Mouse (Mus musculus) layer of hippocampus, adult 9-11 months (tissue): ENCODE data around the gene Mecr.

ENCODE experiments used
- DNase-seq: peaks from one replicate; pipeline ENCODE4 v3.0.0; 2022

The Mecr gene

DNA sequence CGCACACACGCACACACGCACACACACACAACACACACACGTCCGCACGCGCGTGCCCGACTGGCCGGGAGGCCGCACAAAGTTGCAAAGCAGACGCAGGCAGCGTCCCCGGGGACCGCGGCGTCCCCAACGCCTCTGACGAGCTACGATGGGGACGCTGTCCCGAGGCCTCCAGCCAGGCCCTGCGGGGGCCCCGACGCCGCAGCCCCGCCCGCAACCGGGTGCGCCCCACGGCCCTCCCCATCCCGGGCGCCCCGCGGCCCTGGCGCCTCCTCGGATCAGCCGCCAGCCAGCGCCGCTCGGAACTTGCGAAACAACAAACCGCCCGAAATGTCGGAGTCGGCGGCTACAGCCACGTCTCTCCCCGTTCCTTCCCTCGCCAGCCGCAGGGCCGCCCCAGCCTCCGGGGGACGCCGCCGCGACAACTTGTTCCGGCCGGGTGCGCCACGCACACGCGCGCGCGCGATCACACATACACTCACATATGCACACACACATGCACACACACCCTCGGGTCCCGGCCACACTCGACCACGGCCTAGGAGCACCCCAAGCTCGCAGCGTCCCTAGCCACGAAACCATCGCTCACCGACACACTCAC lies 6.3 kb upstream of the Mecr start:
- DNase-seq = no peak

DNA sequence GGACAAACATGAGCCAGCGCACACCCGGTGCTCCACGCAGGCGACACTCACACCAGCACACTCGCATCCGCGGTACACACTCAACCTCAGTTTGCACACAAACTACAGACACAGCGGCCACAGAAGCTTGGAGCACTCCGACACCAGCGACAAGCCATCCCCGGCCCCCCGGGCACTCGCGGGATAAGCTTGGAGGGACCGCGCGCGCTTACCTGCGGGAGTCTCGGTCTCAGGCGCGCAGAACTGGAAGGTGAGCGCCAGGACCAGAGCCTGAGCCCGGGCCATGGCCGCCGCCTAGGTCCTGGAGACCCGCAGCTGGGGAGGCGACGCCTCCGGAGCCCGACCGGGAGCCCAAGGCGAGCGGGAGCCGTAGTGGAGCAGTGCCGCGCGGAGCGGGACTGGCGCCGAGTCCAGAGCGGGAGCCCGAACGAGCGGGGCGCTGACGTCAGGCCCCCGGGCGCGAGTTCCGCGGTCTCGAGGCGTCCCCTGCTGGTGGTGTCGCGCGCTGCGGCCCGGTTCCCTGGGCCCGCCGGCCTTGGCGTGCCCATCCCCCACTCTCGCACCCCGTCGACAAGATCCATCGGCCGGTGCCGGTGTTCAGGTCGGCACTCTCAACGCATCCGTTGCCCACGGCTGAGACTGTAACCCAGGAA lies 5.3 kb upstream of the Mecr start, which contains the start of gene Ptpru:
Gene Ptpru (minus strand): TSS at position 417 of the 653 bp plus-strand sequence.
- peak; percentile 72 for DNase-seq

DNA sequence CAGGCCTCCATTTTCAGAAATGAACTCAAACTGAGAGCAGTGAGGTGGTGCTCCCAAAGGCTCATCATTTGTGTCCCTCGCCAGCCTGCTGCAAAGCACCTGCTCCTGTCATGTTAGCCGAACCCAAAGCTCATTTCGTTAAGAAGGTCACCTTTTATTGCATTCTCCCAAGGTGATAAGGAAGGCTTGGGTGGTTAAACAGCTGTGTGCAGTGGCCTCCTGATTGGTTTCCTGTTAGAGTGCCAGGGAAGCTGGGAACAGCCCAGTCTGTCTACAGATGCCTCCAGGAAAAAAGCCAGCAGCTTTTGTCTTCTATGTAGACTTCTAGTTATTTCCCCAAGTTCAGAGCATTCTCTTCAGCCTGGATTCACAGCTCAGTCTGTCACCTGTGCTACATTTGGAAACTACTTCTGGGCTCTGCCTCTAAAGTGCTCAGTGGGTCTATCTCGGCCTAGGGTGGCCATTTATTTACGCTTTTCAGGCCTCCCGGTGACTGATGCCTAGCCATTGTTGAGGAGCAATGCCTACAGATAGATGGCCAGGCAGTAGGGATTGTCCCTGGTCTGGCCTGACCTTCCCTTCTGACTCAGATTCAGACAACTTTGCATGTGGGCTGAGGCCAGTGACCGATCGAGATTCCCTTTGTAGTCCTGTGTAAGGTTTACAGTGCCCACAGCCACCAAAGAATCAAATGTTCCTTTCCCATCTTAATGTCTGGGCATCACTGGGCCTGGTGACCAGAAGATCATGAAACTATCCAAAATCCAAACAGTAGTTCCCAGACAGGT lies 2.9 kb downstream of the Mecr start:
- DNase-seq = no peak

DNA sequence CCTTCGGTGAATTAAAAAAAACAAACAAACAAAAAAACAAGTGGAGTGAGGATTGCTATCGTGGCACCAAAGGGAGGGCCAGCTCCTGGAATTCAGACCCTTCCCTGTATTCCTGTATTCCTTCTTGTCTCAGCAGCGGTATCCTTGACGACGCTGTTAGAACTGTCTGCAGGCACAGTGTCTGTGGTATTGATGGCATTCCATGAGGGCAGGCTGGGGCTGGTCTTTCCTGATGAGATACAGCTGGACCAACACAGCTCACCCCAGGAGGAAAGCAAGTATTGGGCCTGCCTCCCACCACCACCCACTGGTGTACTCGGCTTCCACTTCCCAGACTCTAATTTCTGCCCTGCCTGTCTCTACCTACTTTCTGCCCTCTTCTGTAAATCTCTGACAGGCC lies 4.8 kb downstream of the Mecr start:
- no peak for DNase-seq

DNA sequence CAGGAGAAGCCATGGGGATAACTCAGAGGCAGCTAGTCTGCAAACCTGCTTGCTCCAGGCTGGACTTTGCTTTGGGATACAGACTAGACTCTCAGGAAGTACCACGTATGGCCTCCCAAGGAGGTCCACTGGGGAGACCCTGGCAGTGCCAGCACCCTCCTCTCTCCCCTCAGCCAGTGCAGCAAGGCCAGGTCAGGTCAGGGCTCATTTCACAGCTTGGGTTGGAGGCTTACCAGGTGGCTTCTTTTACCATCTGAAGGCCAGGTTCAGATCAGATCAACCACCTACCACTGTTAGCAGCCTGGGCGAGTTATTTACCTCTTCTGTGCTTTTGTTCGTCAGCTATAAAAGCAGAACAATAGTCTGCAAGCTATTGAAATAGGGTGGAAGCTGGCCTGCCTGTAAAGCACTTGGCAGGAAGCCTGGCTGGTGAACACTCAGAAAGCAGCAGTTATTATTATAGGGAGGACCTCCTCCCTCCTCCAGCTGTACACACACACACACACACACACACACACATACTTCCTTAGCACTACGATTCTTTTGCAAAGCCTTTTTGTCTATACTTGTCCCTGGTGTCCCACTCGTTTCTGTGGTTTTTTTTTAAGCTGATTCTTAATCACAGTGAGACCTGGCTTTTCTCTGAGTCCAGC lies 6.8 kb downstream of the Mecr start:
- DNase-seq = peak; percentile 73

DNA sequence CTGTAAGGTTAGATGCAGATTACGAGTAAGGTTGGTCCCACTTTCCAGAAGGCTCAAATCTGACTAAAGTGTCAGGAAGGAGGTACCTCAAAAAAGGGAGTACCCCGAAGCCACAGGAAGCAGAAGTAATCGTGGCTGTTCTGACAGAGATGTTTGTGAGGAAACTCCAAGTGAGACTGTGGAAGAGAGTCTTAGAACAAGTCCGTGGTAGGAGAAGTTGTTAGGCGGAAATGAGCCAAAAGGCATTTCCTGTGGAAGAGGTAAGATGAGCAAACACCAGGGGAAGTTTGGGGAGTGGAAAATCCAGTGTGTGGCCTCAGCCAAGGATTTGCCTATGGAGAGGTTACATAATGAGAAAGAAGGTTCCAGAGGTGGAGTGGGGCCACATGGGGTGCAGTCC lies 11.7 kb downstream of the Mecr start:
- no peak for DNase-seq

DNA sequence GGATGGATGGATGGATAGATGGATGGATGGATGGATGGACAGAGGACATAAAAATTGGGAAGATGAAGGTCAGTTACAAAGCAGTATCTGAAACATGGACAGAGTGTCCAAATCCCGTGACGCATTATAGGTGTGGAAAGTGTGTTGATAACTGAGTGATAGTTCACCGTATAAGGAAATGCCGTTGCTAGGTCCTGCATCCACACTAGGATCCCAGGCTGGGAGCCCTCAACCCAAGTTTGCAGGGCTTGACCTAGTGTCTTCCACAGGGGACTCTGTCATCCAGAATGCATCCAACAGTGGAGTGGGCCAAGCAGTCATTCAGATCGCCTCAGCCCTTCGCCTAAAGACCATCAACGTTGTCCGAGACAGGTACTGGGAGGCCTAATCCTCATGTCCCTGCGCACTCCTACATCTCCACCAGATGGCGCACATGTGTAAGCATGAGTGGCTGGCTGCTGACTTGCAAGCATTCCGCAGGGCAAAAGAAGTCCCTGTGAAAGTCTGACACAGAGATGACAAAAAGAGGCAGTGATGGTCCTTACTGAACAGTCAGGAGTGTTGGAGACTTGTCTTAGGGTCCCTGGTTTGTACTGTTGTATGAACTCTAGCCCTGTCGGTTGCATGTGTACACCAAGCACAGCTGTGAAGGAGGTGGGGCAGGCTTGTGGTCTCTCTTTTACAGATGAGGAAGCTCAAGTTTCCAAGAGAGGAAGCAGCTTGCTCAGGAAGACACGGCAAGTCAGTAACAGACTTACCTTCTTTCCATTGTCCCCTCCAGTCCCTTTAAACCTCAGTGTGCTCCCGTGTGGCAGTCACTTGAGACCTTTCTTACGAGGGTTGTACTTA lies 17.4 kb downstream of the Mecr start:
- peak; percentile 77 for DNase-seq

DNA sequence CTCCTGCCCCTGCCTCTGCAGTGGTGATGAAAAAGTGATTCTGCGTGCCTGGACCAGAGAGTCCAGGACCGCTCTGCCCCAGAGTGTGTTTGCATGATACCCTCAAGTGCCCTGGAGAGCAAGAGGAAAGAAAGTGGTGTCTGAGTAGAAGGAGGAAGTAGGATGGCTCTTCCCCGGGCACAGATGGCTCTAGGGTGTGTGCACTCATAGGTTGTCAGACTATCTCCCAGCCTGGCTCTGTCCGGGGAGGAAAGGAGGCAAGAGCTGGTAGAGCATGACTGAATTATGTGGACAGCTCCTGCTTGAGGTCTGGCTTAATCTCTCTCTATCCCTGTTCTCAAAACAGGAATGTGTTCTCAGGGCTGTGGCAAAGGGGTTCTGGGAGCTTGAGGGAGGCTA lies 18.1 kb downstream of the Mecr start:
- no peak for DNase-seq

DNA sequence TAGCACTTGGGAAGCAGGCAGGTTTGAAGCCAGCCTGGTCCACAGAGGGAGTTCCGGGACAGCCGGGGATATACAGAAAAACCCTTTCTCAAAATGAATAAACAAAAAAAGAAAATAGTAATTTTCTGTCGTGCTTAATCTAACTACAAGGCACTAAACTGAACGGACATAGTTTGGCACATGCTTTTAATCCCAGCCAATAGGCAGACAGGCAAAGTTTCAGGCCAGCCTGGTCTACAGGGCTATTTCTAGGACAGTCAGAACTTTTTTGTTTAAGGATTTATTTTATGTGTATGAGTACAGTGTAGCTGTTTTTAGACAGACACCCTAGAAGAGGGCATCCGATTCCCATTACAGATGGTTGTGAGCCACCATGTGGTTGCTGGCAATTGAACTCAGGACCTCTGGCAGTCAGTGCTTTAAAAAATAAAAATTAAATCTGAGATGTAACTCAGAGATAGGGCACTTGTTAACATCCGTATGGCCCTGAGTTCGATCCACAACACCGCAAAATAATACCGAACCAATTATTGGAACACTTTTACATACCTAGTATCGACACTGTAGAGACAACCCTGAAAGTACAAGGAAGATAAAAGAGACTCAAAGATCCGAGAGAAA lies 29.5 kb downstream of the Mecr start:
- DNase-seq = no peak

DNA sequence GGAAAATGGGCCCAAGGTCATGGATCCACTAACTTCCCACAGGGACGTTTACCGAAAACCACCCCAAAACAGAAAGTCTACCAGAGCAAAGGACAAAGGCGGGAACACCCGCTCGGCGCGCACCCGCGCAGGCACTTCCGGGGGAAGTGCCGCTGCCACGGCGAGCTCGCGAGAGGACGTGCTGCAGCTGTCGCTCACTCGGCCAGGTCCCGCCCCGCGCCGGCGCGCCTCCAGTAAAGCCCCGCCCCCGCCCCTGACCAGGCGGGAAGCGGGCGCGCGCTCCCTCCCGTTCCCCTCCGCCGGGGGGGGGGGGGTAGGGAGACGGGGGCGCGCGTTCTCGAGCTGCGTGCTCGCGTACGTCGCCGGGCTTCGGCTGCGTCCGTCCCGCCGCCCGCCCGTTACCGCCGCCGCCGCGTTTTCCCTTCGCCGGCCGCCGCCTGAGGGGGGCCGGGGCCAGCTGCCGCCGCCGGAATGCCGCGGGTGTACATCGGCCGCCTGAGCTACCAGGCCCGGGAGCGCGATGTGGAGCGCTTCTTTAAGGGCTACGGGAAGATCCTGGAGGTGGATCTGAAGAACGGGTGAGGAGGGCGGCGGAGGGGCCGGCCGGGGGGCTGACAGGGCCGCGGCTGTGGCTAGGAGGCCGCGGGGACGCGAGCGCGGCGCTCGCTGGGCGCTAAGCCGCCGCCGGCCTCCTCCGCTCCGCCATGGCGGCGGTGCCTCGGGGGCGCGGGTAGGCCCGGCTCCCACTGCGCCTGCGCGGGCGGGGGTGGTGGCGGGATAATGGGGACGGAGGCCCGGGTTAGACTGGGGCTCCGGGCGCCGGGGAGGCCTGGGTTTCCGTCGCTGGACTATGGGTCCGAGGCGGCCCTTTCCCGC lies 30.3 kb downstream of the Mecr start, which contains the start of gene Srsf4:
Gene Srsf4 (plus strand): TSS at position 325 of the 876 bp plus-strand sequence.
- DNase-seq = peak; percentile 95

DNA sequence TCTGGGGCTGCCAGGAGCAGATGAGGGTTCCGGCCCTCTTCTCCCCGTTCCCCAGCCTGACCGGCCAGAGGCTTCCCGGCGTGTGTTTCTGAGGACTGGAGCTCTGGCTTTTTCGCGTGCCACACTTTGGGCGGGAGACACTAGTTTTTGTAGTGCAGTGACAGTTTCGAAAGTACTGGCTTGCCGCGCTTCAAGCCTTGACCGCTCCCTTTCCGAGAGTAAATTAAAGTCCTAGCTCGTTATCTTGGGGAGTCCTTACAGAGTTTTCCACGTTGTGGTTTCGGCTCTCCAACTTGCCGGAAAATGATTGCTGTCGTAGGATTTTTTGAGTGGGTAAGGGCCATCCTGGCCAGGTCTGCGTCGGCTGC lies 30.9 kb downstream of the Mecr start:
- no peak for DNase-seq

DNA sequence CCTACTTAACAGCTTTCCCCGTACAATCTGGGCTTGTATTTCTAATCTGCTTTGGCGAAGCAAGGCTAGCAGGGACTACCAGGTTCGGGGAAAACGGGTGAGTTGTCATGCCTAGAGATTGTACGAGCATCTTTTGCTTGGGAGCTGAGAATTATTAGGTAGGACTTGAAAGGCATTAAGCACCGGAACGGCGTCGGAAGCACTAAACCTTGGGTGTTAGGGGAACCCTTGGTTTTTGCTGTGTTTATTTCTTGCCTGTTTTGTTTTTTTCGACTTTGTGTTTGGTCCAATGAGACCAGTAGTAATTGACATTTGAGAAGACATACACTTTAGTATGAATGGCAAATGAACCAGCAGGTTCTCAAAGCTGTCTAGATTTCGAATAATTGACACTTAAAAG lies 31.3 kb downstream of the Mecr start:
- no peak for DNase-seq

DNA sequence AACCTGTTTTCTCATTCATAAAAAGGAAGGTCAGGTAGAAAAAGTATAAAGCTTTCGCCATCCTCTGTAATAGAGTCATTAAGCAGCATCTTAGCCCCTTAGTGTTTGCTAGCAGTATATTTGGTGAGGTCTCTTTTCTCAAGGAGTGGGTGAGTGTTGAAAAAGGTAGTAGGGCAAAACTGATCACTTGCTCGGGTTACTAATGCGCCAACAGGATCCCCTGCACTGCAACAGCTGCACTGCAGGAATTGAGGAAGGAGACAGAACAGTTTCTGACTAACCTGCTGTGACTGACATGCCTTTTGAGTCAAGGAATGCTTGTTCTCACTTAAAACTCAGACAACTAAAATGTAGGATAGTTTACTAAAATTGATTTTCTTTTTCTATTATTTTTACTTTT lies 32.0 kb downstream of the Mecr start:
- DNase-seq = no peak

DNA sequence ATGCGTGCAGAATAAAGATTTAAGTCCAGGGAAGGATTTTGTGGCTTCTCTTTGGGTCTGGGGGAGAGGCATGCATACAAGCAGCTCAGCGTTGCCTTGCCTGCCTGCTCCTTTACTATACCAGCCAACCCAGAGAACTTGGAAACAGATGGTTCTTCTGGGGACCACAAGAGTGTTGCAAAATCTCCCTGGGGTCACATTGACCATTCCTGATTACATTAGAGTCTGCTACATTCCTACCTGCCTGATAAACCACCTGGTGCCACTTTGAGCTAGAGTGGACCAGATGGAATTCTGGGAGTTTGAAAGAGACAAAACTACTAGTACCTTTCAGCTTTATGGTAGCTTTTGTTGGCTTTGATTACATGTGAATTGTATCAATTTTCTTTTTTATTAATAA lies 33.6 kb downstream of the Mecr start:
- DNase-seq = no peak

DNA sequence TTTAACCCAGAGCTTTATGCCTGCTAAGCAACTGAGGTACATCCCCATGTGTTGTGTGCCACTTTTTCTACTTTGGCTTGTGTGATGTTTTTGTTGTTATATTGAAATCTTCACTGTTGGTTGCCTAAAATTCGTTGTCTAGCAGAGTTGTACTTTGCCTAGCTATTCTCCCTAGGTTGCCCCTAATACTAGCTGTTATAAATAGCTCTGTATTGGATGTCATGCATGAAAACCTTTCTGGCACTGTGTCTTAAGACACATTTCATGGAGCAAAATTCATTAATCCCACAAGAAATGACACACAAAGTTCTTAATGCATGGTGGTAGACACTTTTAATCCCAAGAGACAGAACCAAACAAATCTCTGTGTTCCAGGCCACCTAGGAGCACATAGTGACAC lies 36.4 kb downstream of the Mecr start:
- no peak for DNase-seq

DNA sequence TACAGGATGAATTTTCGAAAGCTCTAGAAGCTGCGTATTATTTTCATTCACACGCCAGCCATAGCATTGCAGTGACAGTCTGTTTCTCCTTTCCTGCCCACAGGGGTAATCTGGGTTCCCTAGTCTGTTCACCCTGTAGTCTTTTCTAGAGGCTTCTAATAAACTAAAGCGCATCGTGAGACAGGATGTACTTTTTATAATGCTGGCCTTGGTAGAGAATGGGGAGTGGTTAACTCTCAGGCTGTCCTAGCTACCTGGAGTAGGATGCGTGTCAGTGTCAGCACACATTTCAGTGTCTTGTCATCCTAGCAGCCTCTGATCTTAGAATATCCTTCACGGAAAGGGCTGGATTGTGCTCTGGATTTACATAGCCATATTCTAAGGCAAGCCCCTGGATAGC lies 38.0 kb downstream of the Mecr start:
- DNase-seq = no peak

DNA sequence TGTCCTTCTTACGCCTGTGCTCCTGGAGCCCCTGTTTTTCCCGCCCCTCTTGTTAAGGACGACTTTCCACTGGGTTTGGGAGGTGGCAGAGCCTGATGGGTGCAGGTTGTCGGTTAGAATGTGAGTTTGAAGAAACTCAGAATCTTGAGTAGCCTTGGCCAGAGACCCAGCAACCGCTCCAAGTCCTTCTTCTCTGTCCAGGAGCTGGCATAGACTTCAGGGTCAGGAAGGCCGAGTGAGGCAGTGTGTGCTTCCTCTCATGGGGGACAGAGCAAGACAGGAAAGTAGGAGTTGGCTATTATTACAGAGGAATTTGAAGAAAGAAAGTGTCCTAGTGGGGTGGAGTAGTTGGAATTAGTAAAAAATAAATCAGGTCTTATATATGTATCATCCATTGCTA lies 40.3 kb downstream of the Mecr start:
- DNase-seq = no peak

DNA sequence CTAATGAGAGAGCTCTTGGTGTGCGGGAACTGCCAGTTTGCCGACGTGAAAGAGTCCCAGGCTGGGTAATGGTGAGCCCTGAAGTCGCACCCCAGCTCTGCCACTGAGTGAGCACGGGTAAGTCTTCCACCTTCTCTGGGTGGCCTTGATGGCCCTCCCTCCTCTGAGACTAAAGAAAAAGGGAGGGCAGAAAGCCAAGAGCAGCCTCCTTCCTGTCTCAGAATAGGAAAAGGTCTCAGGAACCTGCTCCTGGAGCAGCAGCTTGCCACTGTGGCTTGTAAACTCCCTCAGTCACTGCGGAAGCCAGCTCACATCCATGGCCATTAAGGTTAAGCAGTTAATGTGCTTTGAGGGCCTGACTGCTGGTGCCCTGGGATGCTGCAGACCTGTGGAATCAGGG lies 42.1 kb downstream of the Mecr start:
- DNase-seq = no peak

DNA sequence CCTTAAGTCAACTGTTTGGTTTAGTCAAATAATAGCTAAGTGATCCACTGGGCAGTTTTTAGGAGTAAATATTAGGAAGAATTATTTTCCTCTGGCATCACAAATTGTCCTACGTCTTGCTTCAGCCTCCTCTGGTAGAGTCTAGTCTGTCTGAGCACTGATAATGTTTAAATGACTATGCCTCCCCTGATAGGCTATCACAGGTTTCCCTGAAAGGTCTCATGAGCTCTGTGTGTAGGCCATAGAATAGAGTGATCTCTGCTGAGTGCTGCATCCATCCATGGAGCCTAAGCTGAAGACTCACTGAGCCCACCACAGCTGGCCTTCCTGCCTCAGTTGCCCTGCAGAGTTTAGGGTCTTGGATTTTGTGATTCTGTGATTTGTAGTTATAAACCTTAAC lies 45.3 kb downstream of the Mecr start:
- DNase-seq = no peak

DNA sequence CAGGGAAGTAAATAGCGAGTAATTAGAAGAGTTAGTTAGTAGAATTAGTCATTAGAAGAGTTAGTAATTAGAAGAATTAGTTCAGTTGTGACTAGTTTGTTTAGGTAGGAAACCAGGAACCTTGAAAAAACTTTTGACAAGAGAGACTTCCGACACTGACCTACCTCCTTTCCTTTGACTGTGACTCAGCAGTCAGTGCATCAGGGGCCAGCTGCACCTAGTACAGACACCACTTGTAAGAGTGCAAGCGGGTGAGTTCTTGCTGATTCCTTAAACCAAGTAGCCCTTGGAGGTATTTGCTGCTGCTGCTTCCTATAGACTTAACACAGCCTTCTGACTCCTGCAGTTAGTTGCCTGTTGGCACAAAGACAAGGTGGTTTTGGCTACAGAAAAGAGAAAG lies 47.4 kb downstream of the Mecr start:
- no peak for DNase-seq

DNA sequence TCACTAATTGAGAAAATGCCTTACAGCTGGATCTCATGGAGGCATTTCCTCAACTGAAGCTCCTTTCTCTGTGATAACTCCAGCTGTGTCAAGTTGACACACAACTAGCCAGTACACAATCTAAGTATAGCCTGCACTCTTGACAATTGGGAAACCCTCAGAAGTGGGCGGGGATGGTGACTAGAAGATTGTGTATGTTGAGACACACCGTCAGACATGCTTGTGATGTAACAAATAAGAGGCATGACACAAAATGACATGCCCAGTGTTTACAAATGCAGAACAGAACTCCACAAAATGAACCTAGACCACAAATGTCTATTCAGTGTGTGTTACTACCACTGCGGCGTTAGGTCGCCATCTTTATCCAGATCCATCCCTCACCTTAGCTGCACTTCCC lies 53.8 kb downstream of the Mecr start:
- no peak for DNase-seq
